Mouse (Mus musculus): ENCODE results near the gene Aifm2. TPM values are rescaled to one million over a fixed set of nuclear protein-coding genes. Genes with fewer than 3 reads are reported as not detected.

The Aifm2 gene
- polyA plus RNA-seq, 1 experiment: 12.0 TPM

DNA sequence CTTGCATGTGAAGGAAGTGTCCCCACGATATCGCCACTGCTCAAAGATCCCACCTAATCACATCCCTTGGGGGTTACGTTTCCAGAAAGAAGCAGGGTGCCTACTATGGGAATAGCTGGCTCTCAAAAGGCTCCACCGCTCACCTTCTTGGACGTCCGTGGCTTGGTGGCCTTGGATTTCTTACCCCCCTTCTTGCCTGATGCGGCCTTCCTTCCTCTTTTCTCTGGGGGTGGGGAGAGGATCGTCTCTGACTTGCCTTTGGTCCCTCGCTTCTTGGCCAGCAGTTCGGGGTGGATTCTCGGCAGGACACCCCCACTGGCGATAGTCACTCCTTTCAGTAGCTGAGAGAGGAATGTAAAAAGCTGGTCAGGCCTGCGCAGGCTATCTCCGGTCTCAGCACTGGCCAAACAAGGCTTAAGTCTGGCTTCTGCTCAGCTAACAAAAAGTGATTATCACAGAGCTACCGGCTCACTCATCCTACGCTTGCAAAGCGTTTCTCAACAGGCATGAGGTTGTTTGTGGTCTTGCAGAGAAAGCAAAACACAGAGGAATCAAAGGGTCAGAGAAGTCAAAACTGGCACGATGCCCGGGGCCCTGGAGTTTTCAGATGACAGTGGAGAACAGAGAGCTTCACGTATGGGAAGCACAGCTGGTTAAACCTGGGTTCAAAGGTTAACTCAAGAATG, 36.6 kb downstream of the Aifm2 start:
- Histone ChIP-seq H3K4me3 (replicated peaks; ENCODE audit: insufficient read depth, low read depth, low read length) (no peak overlapping the region), H3K27me3 (ENCODE audit: control insufficient read depth, insufficient read depth, low read length) (no peaks in the 10 kb centered on the region), H3K27ac (ENCODE audit: insufficient read depth, low read length) (no peak overlapping the region), H3K4me1 (ENCODE audit: control insufficient read depth, insufficient read depth, low read length) (peaks cover under 1% of the 10 kb centered on the region; the same call in 1 of the 2 replicates)
- DNase-seq: no peak
- WGBS: 78% methylated on average over 20 of the region's 20 CpGs
- TF ChIP-seq POLR2A (IDR thresholded peaks at IDR 0.05; ENCODE audit: borderline replicate concordance, insufficient read depth, low read length) (no peak), CTCF (IDR thresholded peaks at IDR 0.05; ENCODE audit: borderline replicate concordance, insufficient read depth, low read depth, low read length) (no peak)

GRCm38 (mm10) chr10:61753071-61753470, 38.0 kb downstream of the Aifm2 start:
- Histone ChIP-seq H3K27ac (ENCODE audit: insufficient read depth, low read length) (no peak overlapping the region), H3K4me3 (replicated peaks; ENCODE audit: insufficient read depth, low read depth, low read length) (no peak overlapping the region), H3K27me3 (ENCODE audit: control insufficient read depth, insufficient read depth, low read length) (no peaks in the 10 kb centered on the region), H3K4me1 (ENCODE audit: control insufficient read depth, insufficient read depth, low read length) (peaks cover 4% of the 10 kb centered on the region; the same call in 1 of the 2 replicates)
- no peak for DNase-seq
- TF ChIP-seq CTCF (IDR thresholded peaks at IDR 0.05; ENCODE audit: borderline replicate concordance, insufficient read depth, low read depth, low read length): no peak
- TF ChIP-seq POLR2A (IDR thresholded peaks at IDR 0.05; ENCODE audit: borderline replicate concordance, insufficient read depth, low read length): no peak
- 96% methylated on average over 23 of the region's 23 CpGs for WGBS

DNA sequence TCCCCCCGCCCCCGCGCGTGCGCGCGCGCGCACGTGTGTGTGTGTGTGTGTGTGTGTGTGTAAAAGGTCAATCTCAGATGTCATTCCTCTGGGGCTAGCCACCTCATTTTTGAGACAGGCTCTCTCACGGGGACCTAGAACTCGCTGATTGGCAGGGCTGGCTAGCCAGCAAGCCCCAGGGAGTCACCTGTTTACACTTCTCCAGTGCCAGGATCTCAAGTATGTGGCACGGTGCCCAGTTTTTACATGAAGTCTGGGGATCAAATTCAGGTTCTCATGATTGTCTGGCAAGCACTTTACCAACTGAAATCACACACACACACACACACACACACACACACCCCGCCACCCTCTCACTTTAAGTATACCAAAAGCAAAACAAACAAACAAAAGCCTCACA, 42.0 kb downstream of the Aifm2 start:
- no peak for TF ChIP-seq CTCF (IDR thresholded peaks at IDR 0.05; ENCODE audit: borderline replicate concordance, insufficient read depth, low read depth, low read length)
- TF ChIP-seq POLR2A (IDR thresholded peaks at IDR 0.05; ENCODE audit: borderline replicate concordance, insufficient read depth, low read length): no peak
- peak in 1 of 2 experiments; percentile 27 for DNase-seq
- H3K4me1 ChIP-seq (ENCODE audit: control insufficient read depth, insufficient read depth, low read length): peaks cover 4% of the 10 kb centered on the region; the same call in 1 of the 2 replicates
- H3K27ac ChIP-seq (ENCODE audit: insufficient read depth, low read length): no peak overlapping the region
- no peaks in the 10 kb centered on the region for H3K27me3 ChIP-seq (ENCODE audit: control insufficient read depth, insufficient read depth, low read length)
- 85% methylated on average over 14 of the region's 14 CpGs for WGBS
- no peak overlapping the region for H3K4me3 ChIP-seq (replicated peaks; ENCODE audit: insufficient read depth, low read depth, low read length)

GRCm38 (mm10) chr10:61758904-61759303, 43.8 kb downstream of the Aifm2 start:
- H3K27ac ChIP-seq (ENCODE audit: insufficient read depth, low read length): no peak overlapping the region
- H3K4me1 ChIP-seq (ENCODE audit: control insufficient read depth, insufficient read depth, low read length): peaks cover 4% of the 10 kb centered on the region; the same call in 1 of the 2 replicates
- DNase-seq: no peak
- WGBS: 100% methylated on average over 2 of the region's 2 CpGs
- no peak overlapping the region for H3K4me3 ChIP-seq (replicated peaks; ENCODE audit: insufficient read depth, low read depth, low read length)
- TF ChIP-seq CTCF (IDR thresholded peaks at IDR 0.05; ENCODE audit: borderline replicate concordance, insufficient read depth, low read depth, low read length): no peak
- TF ChIP-seq POLR2A (IDR thresholded peaks at IDR 0.05; ENCODE audit: borderline replicate concordance, insufficient read depth, low read length): no peak
- no peaks in the 10 kb centered on the region for H3K27me3 ChIP-seq (ENCODE audit: control insufficient read depth, insufficient read depth, low read length)

GRCm38 (mm10) chr10:61759869-61760268, 44.8 kb downstream of the Aifm2 start:
- WGBS: 81% methylated on average over 6 of the region's 6 CpGs
- Histone ChIP-seq H3K27me3 (ENCODE audit: control insufficient read depth, insufficient read depth, low read length) (no peaks in the 10 kb centered on the region), H3K27ac (ENCODE audit: insufficient read depth, low read length) (no peak overlapping the region), H3K4me3 (replicated peaks; ENCODE audit: insufficient read depth, low read depth, low read length) (no peak overlapping the region), H3K4me1 (ENCODE audit: control insufficient read depth, insufficient read depth, low read length) (peaks cover 6% of the 10 kb centered on the region)
- TF ChIP-seq CTCF (IDR thresholded peaks at IDR 0.05; ENCODE audit: borderline replicate concordance, insufficient read depth, low read depth, low read length) (no peak), POLR2A (IDR thresholded peaks at IDR 0.05; ENCODE audit: borderline replicate concordance, insufficient read depth, low read length) (no peak)
- DNase-seq: no peak

- H3K27ac ChIP-seq (ENCODE audit: insufficient read depth, low read length): no peak overlapping the region; the same call in 1 of the 2 replicates
- WGBS: 3% methylated on average over 8 of the region's 8 CpGs
- TF ChIP-seq CTCF (IDR thresholded peaks at IDR 0.05; ENCODE audit: borderline replicate concordance, insufficient read depth, low read depth, low read length) (no peak), POLR2A (IDR thresholded peaks at IDR 0.05; ENCODE audit: borderline replicate concordance, insufficient read depth, low read length) (no peak)
- H3K4me3 ChIP-seq (replicated peaks; ENCODE audit: insufficient read depth, low read depth, low read length): no peak overlapping the region
- peak; percentile 30 to 50 for DNase-seq
- H3K4me1 ChIP-seq (ENCODE audit: control insufficient read depth, insufficient read depth, low read length): peaks cover 3% of the 10 kb centered on the region
- no peaks in the 10 kb centered on the region for H3K27me3 ChIP-seq (ENCODE audit: control insufficient read depth, insufficient read depth, low read length)
Observed at GRCm38 (mm10) chr10:61764689-61765088, 49.6 kb downstream of the Aifm2 start.

DNA sequence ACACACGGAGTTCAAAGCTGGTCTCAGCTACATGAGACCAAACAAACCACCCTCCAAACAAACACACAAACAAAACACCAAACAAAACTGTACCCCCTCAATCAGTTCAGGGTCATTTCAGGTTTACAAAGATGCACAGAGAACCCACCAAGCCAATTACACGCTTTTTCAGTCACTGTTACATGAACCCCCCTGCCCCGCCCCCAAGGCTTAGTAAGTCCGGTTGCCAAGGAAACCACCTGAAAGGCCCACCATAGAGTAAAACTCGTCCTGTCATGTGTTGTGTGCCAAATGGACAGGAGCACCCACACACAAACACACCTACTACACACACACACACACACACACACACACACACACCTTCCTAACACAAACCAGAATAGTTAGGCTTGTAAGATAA, 50.5 kb downstream of the Aifm2 start:
- WGBS: 48% methylated on average over 5 of the region's 5 CpGs
- no peak for DNase-seq

GRCm38 (mm10) chr10:61766806-61767205, 51.7 kb downstream of the Aifm2 start:
- Histone ChIP-seq H3K4me3 (replicated peaks; ENCODE audit: insufficient read depth, low read depth, low read length) (no peak overlapping the region), H3K27me3 (ENCODE audit: control insufficient read depth, insufficient read depth, low read length) (no peaks in the 10 kb centered on the region), H3K4me1 (ENCODE audit: control insufficient read depth, insufficient read depth, low read length) (peaks cover 3% of the 10 kb centered on the region), H3K27ac (ENCODE audit: insufficient read depth, low read length) (no peak overlapping the region)
- TF ChIP-seq CTCF (IDR thresholded peaks at IDR 0.05; ENCODE audit: borderline replicate concordance, insufficient read depth, low read depth, low read length): no peak
- no peak for TF ChIP-seq POLR2A (IDR thresholded peaks at IDR 0.05; ENCODE audit: borderline replicate concordance, insufficient read depth, low read length)
- 50% methylated on average over 6 of the region's 6 CpGs for WGBS
- no peak for DNase-seq

More for the DNA sequence above, 50.5 kb downstream of the Aifm2 start:
- H3K27ac ChIP-seq (ENCODE audit: insufficient read depth, low read length): no peak overlapping the region
- no peaks in the 10 kb centered on the region for H3K27me3 ChIP-seq (ENCODE audit: control insufficient read depth, insufficient read depth, low read length)
- H3K4me3 ChIP-seq (replicated peaks; ENCODE audit: insufficient read depth, low read depth, low read length): no peak overlapping the region
- peaks cover 3% of the 10 kb centered on the region for H3K4me1 ChIP-seq (ENCODE audit: control insufficient read depth, insufficient read depth, low read length)
- TF ChIP-seq POLR2A (IDR thresholded peaks at IDR 0.05; ENCODE audit: borderline replicate concordance, insufficient read depth, low read length): no peak
